8 mouse cellular contexts compared by ENCODE assay signal in genomic region chr3:9173643-9174516, GRCm38 (mm10).
DNase-seq lines count a peak whose midpoint lies in the region; ATAC-seq lines count a peak whose summit lies in the region.

No protein-coding gene starts in this region.

- H3K27ac ChIP-seq in hindbrain, embryonic 15.5 days (replicated peaks) = peak overlapping the region; percentile 59

- peaks cover 8% of the 10 kb centered on the region for H3K4me1 ChIP-seq in hindbrain, embryonic 15.5 days (replicated peaks)

- no peak overlapping the region for H3K9ac ChIP-seq in hindbrain, embryonic 15.5 days

- H3K36me3 ChIP-seq in hindbrain, embryonic 15.5 days = no peaks in the 10 kb centered on the region
- no peaks in the 10 kb centered on the region for H3K36me3 ChIP-seq in splenic B cell, adult 2 months (ENCODE audit: control insufficient read depth, insufficient read depth, low read length, poor library complexity, severe bottlenecking)

- peak; percentile 95 for ATAC-seq in hindbrain, embryonic 15.5 days (ENCODE audit: low FRiP score, low read depth)
- ATAC-seq in megakaryocyte-erythroid progenitor cell, adult 5-6 weeks (replicated peaks; ENCODE audit: low FRiP score, low TSS enrichment, poor library complexity, severe bottlenecking) = peak; percentile 37; the same call in 1 of the 2 replicates

- H3K27me3 ChIP-seq in hindbrain, embryonic 15.5 days = no peaks in the 10 kb centered on the region
- no peaks in the 10 kb centered on the region for H3K27me3 ChIP-seq in splenic B cell, adult 2 months (ENCODE audit: control insufficient read depth, insufficient read depth, low read length, poor library complexity, severe bottlenecking)

- H3K4me3 ChIP-seq in hindbrain, embryonic 15.5 days = no peak overlapping the region

- no peaks in the 10 kb centered on the region for H3K9me3 ChIP-seq in hindbrain, embryonic 15.5 days

- 26% methylated on average over 16 of the region's 16 CpGs for WGBS in hindbrain, embryonic 15.5 days

- H3K4me2 ChIP-seq in hindbrain, embryonic 15.5 days = peak overlapping the region; percentile 6; the same call in 1 of the 2 replicates

- DNase-seq in adrenal gland, adult 18-20 months (ENCODE audit: low spot score in 2 of 2) = peak; percentile 19 to 25
- peak; percentile 93 to 94 for DNase-seq in cerebellum, postnatal 10 days
- peak; percentile 47 for DNase-seq in gastrocnemius, postnatal 10 days
- peak; percentile 74 to 86 for DNase-seq in layer of hippocampus, postnatal 14 days (ENCODE audit: low spot score in 2 of 2)
- DNase-seq in splenic B cell, adult 2 months (ENCODE audit: low read depth, low spot score) = peak; percentile 45
- DNase-seq in thymus, postnatal 25 days = no peak
